17 mouse cellular contexts compared by ENCODE assay signal in genomic region chr8:111205033-111205432, GRCm38 (mm10).
"Had no signal": no experiment of that assay in that cellular context is flagged by ENCODE, and none has a peak within 500 bp of the region (broad histone marks: within the 10 kb centered on the region; RNA-seq: fewer than 3 reads in every experiment).

No protein-coding gene starts in this region.

- H3K27me3 ChIP-seq: lung, embryonic 15.5 days; megakaryocyte, embryonic 14.5 days; midbrain, embryonic 12.5 days; midbrain, embryonic 15.5 days; neural tube, embryonic 12.5 days; stomach, embryonic 15.5 days had no signal

- H3K9ac ChIP-seq: liver, postnatal 0 days; lung, embryonic 15.5 days; midbrain, embryonic 12.5 days; midbrain, embryonic 15.5 days; neural tube, embryonic 12.5 days; stomach, embryonic 15.5 days had no signal

- H3K4me3 ChIP-seq: lung, embryonic 15.5 days; megakaryocyte, embryonic 14.5 days; midbrain, embryonic 12.5 days; midbrain, embryonic 15.5 days; neural tube, embryonic 12.5 days; stomach, embryonic 15.5 days had no signal

- H3K36me3 ChIP-seq: lung, embryonic 15.5 days; midbrain, embryonic 12.5 days; midbrain, embryonic 15.5 days; neural tube, embryonic 12.5 days; stomach, embryonic 15.5 days had no signal

- DNase-seq: liver, postnatal 0 days; lung, adult 2 months; lung, postnatal 14 days; lung, postnatal 36 days; right cerebral cortex, postnatal 14 days; thymus, adult 2 months; thymus, postnatal 25 days; thymus, postnatal 4 days had no signal

- H3K27ac ChIP-seq: lung, embryonic 15.5 days; macrophage; midbrain, embryonic 12.5 days; midbrain, embryonic 15.5 days; neural tube, embryonic 12.5 days; stomach, embryonic 15.5 days; stomach, postnatal 0 days had no signal

- H3K4me1 ChIP-seq: lung, embryonic 15.5 days; midbrain, embryonic 12.5 days; midbrain, embryonic 15.5 days; neural tube, embryonic 12.5 days; stomach, embryonic 15.5 days had no signal

- H3K9me3 ChIP-seq: lung, embryonic 15.5 days; megakaryocyte, embryonic 14.5 days; midbrain, embryonic 12.5 days; midbrain, embryonic 15.5 days; neural tube, embryonic 12.5 days; stomach, embryonic 15.5 days had no signal

- ATAC-seq: liver, postnatal 0 days; lung, postnatal 0 days; midbrain, embryonic 15.5 days had no signal

- H3K4me2 ChIP-seq: lung, embryonic 15.5 days; midbrain, embryonic 12.5 days; midbrain, embryonic 15.5 days; neural tube, embryonic 12.5 days; stomach, embryonic 15.5 days had no signal
